Mouse (Mus musculus) liver, postnatal 0 days (tissue): ENCODE measurements around the gene Ube2d1.

Experiments
- CTCF ChIP-seq: sonication (generic); IDR thresholded peaks from 2 replicates; pipeline ENCODE4 v1.5.1; 2016; ENCODE audit warnings: antibody characterized with exemption, low read depth
- EP300 ChIP-seq: IDR thresholded peaks from 2 replicates; pipeline ENCODE4 v1.6.1; 2016; ENCODE audit warnings: antibody characterized with exemption, low read depth, mild to moderate bottlenecking

DNA sequence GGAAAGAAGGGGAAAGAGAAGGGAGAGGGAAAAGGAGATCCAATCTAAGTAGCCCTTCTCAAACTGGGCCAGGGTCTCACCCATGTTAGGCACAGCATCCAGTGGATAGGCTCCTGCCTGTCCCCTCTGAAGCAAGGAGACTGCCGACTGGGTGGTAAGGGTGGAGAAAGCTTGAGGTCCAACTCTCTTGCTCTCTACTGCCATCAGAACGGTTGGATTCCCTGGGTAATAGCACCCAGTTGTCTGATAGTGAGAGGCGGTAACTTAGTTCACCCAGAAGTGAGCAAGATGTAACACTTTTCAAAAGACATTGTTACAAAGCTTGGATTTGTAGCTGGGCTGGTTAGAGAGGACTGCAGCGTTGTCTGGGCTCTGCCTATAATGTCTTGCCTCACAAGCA is 8.2 kb upstream of the Ube2d1 start:
- peak; percentile 18; the same call in 1 of the 2 replicates for TF ChIP-seq CTCF
- no peak for TF ChIP-seq EP300
